Mouse (Mus musculus) adipocyte (in vitro differentiated cells): ENCODE results near the gene Gramd2.
"Not testable (repeated sequence)": the region's sequence is repeated elsewhere in the genome, so short reads cannot be mapped to it uniquely, and the experiment has no call there.

Source experiments
- DNase-seq: peaks from one replicate; pipeline ENCODE4 v3.0.0-alpha.2; 2016; ENCODE audit warnings: low spot score

Gramd2 gene

DNA sequence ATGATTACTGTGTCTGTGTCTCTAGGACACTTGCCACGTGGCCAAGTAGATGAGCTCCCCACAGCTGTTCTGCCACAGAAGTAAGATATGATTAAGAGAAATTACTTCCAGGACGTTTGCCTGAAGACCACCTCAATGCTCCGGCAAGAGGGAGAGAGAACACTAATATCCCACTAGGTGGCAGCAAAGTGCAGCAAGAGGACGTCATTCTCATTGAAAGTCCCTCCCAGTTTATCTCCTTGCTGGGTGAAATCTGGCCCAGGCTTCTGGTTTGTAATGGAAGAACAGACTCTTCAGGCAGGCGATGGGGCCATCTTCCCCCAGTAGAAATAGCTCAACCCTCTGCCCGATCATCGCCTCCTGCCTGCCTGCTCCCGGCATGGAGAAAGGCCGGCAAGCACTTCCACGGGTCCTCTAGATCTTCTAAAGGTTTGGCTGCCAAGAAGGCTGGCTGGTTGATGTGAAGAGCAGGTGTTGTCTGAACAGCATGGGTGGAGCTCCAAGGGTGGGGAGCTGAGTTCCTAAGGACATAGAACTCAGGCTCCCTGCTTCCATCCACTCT, 43.2 kb downstream of the Gramd2 start:
- DNase-seq: peak; percentile 84

DNA sequence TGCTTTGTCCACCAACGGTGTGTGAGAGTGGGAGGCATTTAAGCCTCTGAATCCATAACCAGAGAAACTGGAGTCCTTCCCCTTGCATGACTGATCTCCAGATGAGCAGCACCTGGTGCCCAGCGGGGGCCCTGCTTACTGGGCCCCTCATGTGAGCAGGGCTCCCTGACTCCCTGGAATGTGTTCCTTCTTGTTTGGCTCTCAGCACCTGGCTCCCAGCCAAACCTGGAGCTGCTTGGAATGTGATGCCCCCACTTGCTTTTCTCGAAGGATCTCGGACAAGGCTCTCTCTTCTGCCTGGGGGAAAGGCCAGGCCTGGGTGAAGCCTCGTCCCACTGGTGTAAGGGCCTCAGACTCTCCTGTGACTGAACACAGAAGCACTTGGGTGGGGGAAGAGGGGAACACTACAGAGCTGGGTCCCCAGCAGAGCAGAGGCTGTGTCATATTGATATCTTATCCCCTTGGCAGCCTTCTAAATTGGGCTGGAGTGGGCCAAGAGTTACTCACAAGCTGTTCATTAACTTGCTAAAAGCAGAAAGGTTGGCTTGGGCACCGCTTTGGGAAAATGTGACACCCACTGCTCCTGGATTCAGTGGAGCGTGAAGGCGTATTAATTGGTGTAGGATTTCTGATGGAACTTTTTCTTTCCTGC, 44.0 kb downstream of the Gramd2 start:
- DNase-seq: no peak

- DNase-seq: peak; percentile 17
Observed at GRCm38 (mm10) chr9:59725515-59725914, 45.6 kb downstream of the Gramd2 start.

DNA sequence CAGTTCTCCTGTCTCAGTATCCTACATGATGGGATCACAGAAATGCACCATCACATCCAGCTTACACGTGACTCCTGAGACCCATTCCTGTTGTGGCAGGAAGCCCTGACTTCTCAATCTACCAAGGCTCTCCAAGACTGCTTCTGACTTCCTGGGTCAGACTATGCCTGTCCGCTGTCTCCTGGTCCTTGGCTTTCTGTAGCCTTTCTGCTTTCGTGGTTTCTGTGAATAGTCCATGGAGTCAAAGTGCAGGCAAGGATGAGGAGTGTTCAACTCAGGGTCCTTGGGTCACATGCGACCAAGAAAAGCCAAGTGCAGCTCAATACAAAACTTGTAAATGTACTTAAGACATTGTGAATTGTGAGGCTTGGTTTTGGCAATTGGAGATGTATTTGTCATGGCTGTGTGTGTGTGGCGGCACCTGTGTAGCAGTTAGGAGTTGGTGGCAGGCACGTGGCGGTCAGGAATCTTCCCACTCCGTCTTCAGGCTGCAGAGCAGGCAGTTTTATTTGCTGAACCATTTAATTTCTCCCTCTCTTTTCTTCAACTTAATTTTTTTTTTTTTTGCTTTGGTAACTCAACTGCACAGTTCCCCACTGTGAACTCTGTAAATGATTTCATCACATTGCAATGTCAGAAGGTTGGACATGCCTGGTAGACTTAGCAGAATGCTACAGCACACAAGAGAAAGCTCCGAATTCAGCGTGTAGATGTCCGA, 47.8 kb downstream of the Gramd2 start:
- peak; percentile 46 for DNase-seq

DNA sequence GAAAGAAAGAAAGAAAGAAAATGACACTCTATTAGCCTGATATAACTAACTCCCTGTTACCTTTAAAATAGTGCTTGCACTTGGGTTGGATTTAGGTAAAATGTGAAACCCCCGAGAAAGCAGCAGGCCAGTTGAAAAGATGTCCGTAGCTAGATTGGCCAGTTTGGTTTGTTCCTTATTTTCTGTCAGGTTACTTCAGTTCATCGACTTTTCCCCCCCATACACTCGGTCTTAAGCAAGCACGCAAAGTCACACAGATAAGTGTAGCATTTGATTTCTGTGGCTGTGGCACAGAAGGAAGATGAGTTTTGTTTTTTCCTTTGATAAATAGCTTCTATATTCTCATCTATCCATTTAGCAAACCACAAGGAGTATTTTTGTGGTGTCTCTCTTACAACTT, 51.2 kb downstream of the Gramd2 start:
- peak; percentile 14 for DNase-seq

GRCm38 (mm10) chr9:59733075-59733474, 53.1 kb downstream of the Gramd2 start:
- DNase-seq: peak; percentile 61

GRCm38 (mm10) chr9:59735394-59735793, 55.5 kb downstream of the Gramd2 start:
- no peak for DNase-seq

DNA sequence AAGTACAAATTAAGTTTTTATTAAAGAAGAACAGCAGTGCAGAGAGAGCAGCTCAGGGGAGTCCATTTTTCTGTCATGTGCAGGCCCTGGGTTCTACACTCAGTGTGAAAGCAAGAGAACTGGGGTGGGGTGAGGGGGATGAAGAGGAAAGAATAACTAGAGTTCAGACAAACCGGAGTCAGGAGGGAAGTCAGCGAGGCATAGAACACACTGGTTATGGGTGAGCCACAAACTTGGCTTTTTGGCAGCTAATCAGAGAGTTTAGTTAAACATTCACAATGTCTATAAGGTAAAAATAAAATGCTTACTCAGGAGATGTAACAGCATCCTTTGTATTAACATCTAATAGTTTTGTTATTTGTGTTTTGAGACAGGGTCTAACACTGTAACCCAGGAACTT, 60.6 kb downstream of the Gramd2 start:
- no peak for DNase-seq

DNA sequence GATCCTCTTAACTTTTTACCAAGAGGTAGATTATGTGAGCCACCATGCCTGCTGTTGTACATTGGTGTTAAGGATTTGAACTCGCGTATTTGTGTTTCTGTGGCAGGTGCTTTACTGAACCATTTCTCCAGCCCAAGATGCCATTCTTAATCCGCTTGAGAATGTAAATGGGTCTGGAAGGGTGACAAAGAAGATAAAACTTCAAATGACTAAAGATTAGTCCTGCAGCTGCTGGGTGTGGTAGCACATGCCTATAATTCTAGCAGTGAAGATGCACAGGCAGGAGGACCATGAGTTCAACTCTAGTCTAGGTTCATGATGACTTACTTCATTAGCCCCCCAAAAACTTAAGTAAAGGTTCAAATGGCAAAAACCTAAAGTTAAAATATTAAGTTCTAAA, 64.0 kb downstream of the Gramd2 start:
- no peak for DNase-seq

DNA sequence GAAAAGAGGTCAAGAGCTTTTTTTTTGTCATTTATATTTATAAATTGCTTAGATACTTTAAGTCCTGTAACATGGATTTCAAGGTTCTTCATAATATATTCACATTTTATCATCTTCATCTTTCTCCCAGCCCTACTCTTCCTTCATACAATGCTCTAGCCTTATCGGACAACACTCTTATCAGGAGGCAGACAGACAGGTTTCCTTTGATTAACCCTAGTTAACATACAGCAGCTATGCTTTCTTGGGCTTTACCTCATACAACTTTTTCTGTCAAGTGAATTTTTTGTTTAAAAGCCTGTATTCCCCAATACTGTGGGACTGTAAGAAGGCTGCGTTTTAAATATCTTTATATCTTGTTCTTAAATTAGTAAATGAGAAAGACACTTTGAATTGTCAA, 68.4 kb downstream of the Gramd2 start:
- DNase-seq: no peak

DNA sequence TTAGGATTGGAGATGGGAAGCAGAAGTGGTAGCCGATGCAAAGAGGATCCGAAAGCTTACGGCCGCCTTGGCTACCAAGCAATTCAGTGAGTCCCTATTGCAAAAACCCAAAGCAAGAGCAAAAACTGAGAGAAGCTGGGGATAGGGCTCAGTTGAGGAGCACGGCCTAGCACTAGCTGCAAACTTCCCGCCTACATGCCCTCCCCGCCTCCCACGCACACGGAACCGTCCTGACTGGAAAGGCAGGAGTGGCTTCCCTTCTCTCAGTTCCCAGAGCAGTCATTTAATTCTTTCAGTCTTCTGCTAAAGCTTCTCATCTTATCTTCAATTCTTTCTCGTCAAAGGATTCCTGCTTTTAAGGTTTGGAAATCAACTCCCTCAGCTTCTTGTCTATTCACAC, 69.0 kb downstream of the Gramd2 start:
- DNase-seq: no peak

DNA sequence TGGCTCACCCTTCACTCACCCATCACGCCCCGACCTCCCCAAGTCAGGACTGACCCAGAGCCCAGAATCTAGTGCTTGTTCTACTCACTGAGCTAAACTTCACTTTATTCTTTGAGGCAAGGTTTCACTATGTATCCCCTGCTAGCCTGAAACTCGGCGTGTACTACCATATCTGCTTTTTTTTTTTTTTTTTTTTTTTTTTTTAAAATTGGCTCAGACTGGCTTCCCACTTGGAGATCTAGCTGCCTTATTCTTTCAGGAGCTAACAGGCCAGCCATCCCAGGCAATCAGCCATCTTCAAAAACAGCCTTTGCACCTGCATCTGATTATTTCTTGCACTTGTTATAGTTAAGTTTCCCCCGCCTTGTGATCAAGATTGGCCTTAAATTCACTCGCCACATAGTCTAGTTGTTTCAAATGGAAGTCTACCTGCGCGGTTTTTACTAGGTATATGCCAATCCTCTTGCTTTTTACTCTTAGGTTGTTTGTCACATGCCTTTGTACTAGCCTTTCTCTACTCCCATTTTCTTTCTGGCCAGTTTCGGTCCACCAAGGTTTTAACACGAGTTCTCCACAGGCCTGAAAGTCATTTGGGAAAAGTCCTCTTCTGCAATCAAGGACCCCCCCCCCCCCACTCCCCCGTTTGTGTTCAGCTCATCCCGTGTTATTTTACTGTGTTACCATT, 69.8 kb downstream of the Gramd2 start:
- DNase-seq: no peak

- peak; percentile 98 for DNase-seq
Observed at GRCm38 (mm10) chr9:59750267-59751065, 70.5 kb downstream of the Gramd2 start, which contains the start of the genes Senp8 and Myo9a. TSS of gene Senp8 (minus strand) at chr9:59750710. TSS of gene Myo9a (plus strand) at chr9:59750896.

DNA sequence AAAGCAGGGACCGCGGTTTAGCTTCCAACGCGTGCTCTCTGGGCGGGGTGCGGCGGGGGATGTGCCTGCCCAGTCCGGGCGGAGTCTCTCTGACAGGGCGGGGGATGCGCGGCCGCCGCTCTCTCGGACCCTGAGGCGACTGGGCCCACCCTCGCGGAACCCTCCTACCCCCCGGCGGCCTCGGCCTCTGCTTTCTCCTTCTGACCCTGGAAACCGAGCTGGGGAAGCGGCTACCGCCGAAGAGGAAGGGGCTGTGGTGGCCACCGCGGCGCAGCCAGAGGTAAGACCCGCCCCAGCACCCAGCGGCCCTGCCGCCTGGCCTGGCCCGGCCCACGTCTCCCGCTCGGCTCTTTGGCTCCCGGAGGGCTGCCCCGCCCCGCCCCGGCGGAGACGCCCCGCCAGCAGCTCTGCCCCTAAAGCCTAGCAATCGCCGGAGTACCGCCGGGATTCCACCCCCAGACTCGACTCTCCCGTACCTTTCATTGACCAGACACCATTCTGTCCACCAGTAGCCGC, 71.2 kb downstream of the Gramd2 start:
- DNase-seq: peak; percentile 83

GRCm38 (mm10) chr9:59751966-59752365, 72.0 kb downstream of the Gramd2 start:
- peak; percentile 37 for DNase-seq

- DNase-seq: no peak
Observed at GRCm38 (mm10) chr9:59755199-59755598, 75.3 kb downstream of the Gramd2 start.

- DNase-seq: not testable (repeated sequence)
Observed at GRCm38 (mm10) chr9:59757016-59757415, 77.1 kb downstream of the Gramd2 start.

GRCm38 (mm10) chr9:59760515-59760914, 80.6 kb downstream of the Gramd2 start:
- DNase-seq: peak; percentile 26

GRCm38 (mm10) chr9:59766966-59767461, 87.1 kb downstream of the Gramd2 start:
- DNase-seq: not testable (repeated sequence)
